41 mouse cellular contexts compared by ENCODE assay signal in genomic region chr1:157110287-157110835, GRCm38 (mm10). TPM values are rescaled to one million over a fixed set of nuclear protein-coding genes. Genes with fewer than 3 reads are reported as not detected.
A peak's percentile ranks its signal among the peaks of the same experiment; 100 is the strongest.
DNase-seq lines count a peak whose midpoint lies in the region; ATAC-seq and TF ChIP-seq lines count a peak whose summit lies in the region.
"Had no signal": no experiment of that assay in that cellular context is flagged by ENCODE, and none has a peak within 500 bp of the region (broad histone marks: within the 10 kb centered on the region; RNA-seq: fewer than 3 reads in every experiment).

No protein-coding gene starts in this region.

- no peaks in the 10 kb centered on the region for H3K36me3 ChIP-seq in embryonic facial prominence, embryonic 13.5 days
- H3K36me3 ChIP-seq in embryonic facial prominence, embryonic 10.5 days (replicated peaks) = no peaks in the 10 kb centered on the region
- H3K36me3 ChIP-seq in limb, embryonic 14.5 days (ENCODE audit: control insufficient read depth, insufficient read depth, low read length) = no peaks in the 10 kb centered on the region
- no peaks in the 10 kb centered on the region for H3K36me3 ChIP-seq in limb, embryonic 10.5 days
- H3K36me3 ChIP-seq in CH12.LX (replicated peaks in 1 of 2; ENCODE audit: control insufficient read depth in 1 of 2, insufficient read depth in 1 of 2, low read length in 1 of 2) = no peaks in the 10 kb centered on the region
- H3K36me3 ChIP-seq: embryonic facial prominence, embryonic 12.5 days; forebrain, embryonic 12.5 days; heart, embryonic 12.5 days; hindbrain, embryonic 12.5 days; limb, embryonic 13.5 days; liver, embryonic 12.5 days; midbrain, embryonic 10.5 days; midbrain, embryonic 15.5 days; neural tube, embryonic 15.5 days had no signal

- H3K4me1 ChIP-seq in embryonic facial prominence, embryonic 13.5 days = peaks cover 4% of the 10 kb centered on the region
- H3K4me1 ChIP-seq in embryonic facial prominence, embryonic 10.5 days = no peaks in the 10 kb centered on the region
- H3K4me1 ChIP-seq in limb, embryonic 14.5 days (ENCODE audit: control insufficient read depth, insufficient read depth, low read length) = no peaks in the 10 kb centered on the region
- H3K4me1 ChIP-seq in limb, embryonic 10.5 days = no peaks in the 10 kb centered on the region
- peaks cover 22 to 39% of the 10 kb centered on the region in 2 experiments for H3K4me1 ChIP-seq in CH12.LX (ENCODE audit: control insufficient read depth in 1 of 2, insufficient read depth in 2 of 2)
- H3K4me1 ChIP-seq: embryonic facial prominence, embryonic 12.5 days; hindbrain, embryonic 12.5 days; limb, embryonic 13.5 days; liver, embryonic 12.5 days; midbrain, embryonic 15.5 days had no signal

- DNase-seq in embryonic facial prominence, embryonic 10.5 days (ENCODE audit: low spot score) = no peak
- peak; percentile 13 for DNase-seq in limb, embryonic 14.5 days (ENCODE audit: low spot score)
- no peak for DNase-seq in limb, embryonic 10.5 days (ENCODE audit: low spot score)
- peak; percentile 16 for DNase-seq in CH12.LX (ENCODE audit: extremely low read depth)
- DNase-seq in induced T-regulatory cell, adult 2 months (ENCODE audit: low read depth) = peak; percentile 28
- DNase-seq: cerebellum, adult 2 months; cerebellum, postnatal 36 days; forebrain, postnatal 0 days; gastrocnemius, postnatal 25 days; heart, adult 18-20 months; heart, postnatal 36 days; kidney, postnatal 14 days; liver, postnatal 0 days; right cerebral cortex, postnatal 25 days; spleen, adult 18-20 months; thymus, adult 2 months; thymus, postnatal 36 days had no signal

- in situ Hi-C loops in CH12.LX (cut with MboI; ENCODE audit: low pct_ligation_motif_present, low pct_unique_long_range_greater_than_20kb, low sequenced_read_pairs) = no loop called here

- no peak overlapping the region for H3K9ac ChIP-seq in embryonic facial prominence, embryonic 13.5 days
- H3K9ac ChIP-seq in limb, embryonic 14.5 days (ENCODE audit: low read depth, low read length, severe bottlenecking) = no peak overlapping the region
- peak overlapping the region; percentile 8; the same call in 1 of the 2 replicates for H3K9ac ChIP-seq in CH12.LX (ENCODE audit: insufficient read depth, low read depth)
- H3K9ac ChIP-seq: embryonic facial prominence, embryonic 12.5 days; forebrain, embryonic 12.5 days; forebrain, postnatal 0 days; heart, embryonic 12.5 days; hindbrain, embryonic 12.5 days; limb, embryonic 13.5 days; liver, embryonic 12.5 days; liver, postnatal 0 days; midbrain, embryonic 15.5 days; neural tube, embryonic 15.5 days had no signal

- TF ChIP-seq CTCF in CH12.LX (conservative IDR thresholded peaks at IDR 0.05 in 1 of 2, IDR thresholded peaks at IDR 0.05 in 1 of 2; ENCODE audit: low read depth in 2 of 2, low read length in 2 of 2) = no peak

- 0 out of 2 replicates have a peak, but pooled peaks have one; percentile 59 for ATAC-seq in embryonic facial prominence, embryonic 13.5 days (ENCODE audit: insufficient number of reproducible peaks, insufficient read depth, low FRiP score, low TSS enrichment, low read depth)
- no peak for ATAC-seq in limb, embryonic 14.5 days (ENCODE audit: low FRiP score, low read depth)
- ATAC-seq in megakaryocyte progenitor cell, adult 5-6 weeks (replicated peaks; ENCODE audit: poor library complexity) = no peak
- ATAC-seq in megakaryocyte-erythroid progenitor cell, adult 5-6 weeks (replicated peaks; ENCODE audit: low FRiP score, low TSS enrichment, poor library complexity, severe bottlenecking) = no peak
- ATAC-seq: forebrain, postnatal 0 days; hindbrain, postnatal 0 days; intestine, postnatal 0 days; liver, embryonic 12.5 days; liver, postnatal 0 days; lung, postnatal 0 days; midbrain, embryonic 15.5 days had no signal

- no peak for TF ChIP-seq POLR2A in limb, embryonic 14.5 days (IDR thresholded peaks at IDR 0.05; ENCODE audit: borderline replicate concordance, extremely low read depth, insufficient read depth, insufficient read length)
- no peak for TF ChIP-seq POLR2A in CH12.LX (IDR thresholded peaks at IDR 0.05; ENCODE audit: low read depth, low read length)

- 72% methylated on average over 6 of the region's 6 CpGs for WGBS in embryonic facial prominence, embryonic 13.5 days
- 74% methylated on average over 6 of the region's 6 CpGs for WGBS in embryonic facial prominence, embryonic 10.5 days
- WGBS in limb, embryonic 14.5 days = 68% methylated on average over 6 of the region's 6 CpGs
- 89% methylated on average over 6 of the region's 6 CpGs for WGBS in limb, embryonic 10.5 days

- no peak overlapping the region for H3K27ac ChIP-seq in embryonic facial prominence, embryonic 13.5 days
- no peak overlapping the region for H3K27ac ChIP-seq in embryonic facial prominence, embryonic 10.5 days (replicated peaks)
- H3K27ac ChIP-seq in limb, embryonic 14.5 days (replicated peaks; ENCODE audit: low read depth, low read length) = no peak overlapping the region
- no peak overlapping the region for H3K27ac ChIP-seq in limb, embryonic 10.5 days
- H3K27ac ChIP-seq in CH12.LX (ENCODE audit: insufficient read depth, low read depth) = peak overlapping the region; percentile 83
- H3K27ac ChIP-seq: embryonic facial prominence, embryonic 12.5 days; forebrain, embryonic 12.5 days; hindbrain, embryonic 12.5 days; hindbrain, postnatal 0 days; limb, embryonic 13.5 days; liver, embryonic 12.5 days; macrophage; midbrain, embryonic 10.5 days; midbrain, embryonic 15.5 days; neural tube, embryonic 15.5 days had no signal

- dilution Hi-C loops in CH12.LX (cut with MboI; ENCODE audit: extremely low pct_ligation_motif_present, extremely low pct_unique_long_range_greater_than_20kb, low sequenced_read_pairs) = no loop called here

- no peaks in the 10 kb centered on the region for H3K27me3 ChIP-seq in embryonic facial prominence, embryonic 13.5 days
- H3K27me3 ChIP-seq in embryonic facial prominence, embryonic 10.5 days (replicated peaks; ENCODE audit: low read depth, poor library complexity, severe bottlenecking) = no peaks in the 10 kb centered on the region
- no peaks in the 10 kb centered on the region for H3K27me3 ChIP-seq in limb, embryonic 14.5 days (ENCODE audit: control insufficient read depth, insufficient read depth, low read length)
- H3K27me3 ChIP-seq in limb, embryonic 10.5 days (ENCODE audit: low read depth, poor library complexity, severe bottlenecking) = no peaks in the 10 kb centered on the region
- no peaks in the 10 kb centered on the region for H3K27me3 ChIP-seq in CH12.LX (replicated peaks)
- H3K27me3 ChIP-seq: embryonic facial prominence, embryonic 12.5 days; forebrain, embryonic 12.5 days; heart, embryonic 12.5 days; hindbrain, embryonic 12.5 days; limb, embryonic 13.5 days; liver, embryonic 12.5 days; midbrain, embryonic 15.5 days; neural tube, embryonic 15.5 days had no signal

- no peak overlapping the region for H3K4me3 ChIP-seq in embryonic facial prominence, embryonic 13.5 days
- no peak overlapping the region for H3K4me3 ChIP-seq in embryonic facial prominence, embryonic 10.5 days
- H3K4me3 ChIP-seq in limb, embryonic 14.5 days (replicated peaks; ENCODE audit: low read length) = no peak overlapping the region
- H3K4me3 ChIP-seq in limb, embryonic 10.5 days = no peak overlapping the region
- no peak overlapping the region for H3K4me3 ChIP-seq in CH12.LX (replicated peaks in 1 of 3; ENCODE audit: low read depth in 2 of 3, low read length in 2 of 3, poor library complexity in 1 of 3)
- H3K4me3 ChIP-seq: embryonic facial prominence, embryonic 12.5 days; forebrain, embryonic 12.5 days; heart, embryonic 12.5 days; hindbrain, embryonic 12.5 days; limb, embryonic 13.5 days; liver, embryonic 12.5 days; midbrain, embryonic 10.5 days; midbrain, embryonic 15.5 days; neural tube, embryonic 15.5 days had no signal

- no peak overlapping the region for H3K4me2 ChIP-seq in embryonic facial prominence, embryonic 13.5 days
- no peak overlapping the region for H3K4me2 ChIP-seq in limb, embryonic 14.5 days (replicated peaks; ENCODE audit: low read depth, low read length, severe bottlenecking)
- H3K4me2 ChIP-seq in CH12.LX (ENCODE audit: insufficient read depth, low read depth, poor library complexity, severe bottlenecking) = peak overlapping the region; percentile 49
- H3K4me2 ChIP-seq: embryonic facial prominence, embryonic 12.5 days; forebrain, embryonic 12.5 days; heart, embryonic 12.5 days; hindbrain, embryonic 12.5 days; limb, embryonic 13.5 days; liver, embryonic 12.5 days; midbrain, embryonic 15.5 days; neural tube, embryonic 15.5 days had no signal

- no peak for TF ChIP-seq EP300 in CH12.LX (IDR thresholded peaks at IDR 0.05; ENCODE audit: low read length)

- no peaks in the 10 kb centered on the region for H3K79me2 ChIP-seq in CH12.LX (replicated peaks; ENCODE audit: control insufficient read depth, extremely low read depth, insufficient read depth, poor library complexity, severe bottlenecking)

- no peak for TF ChIP-seq RAD21 in CH12.LX (IDR thresholded peaks at IDR 0.05; ENCODE audit: low read depth, low read length)

- 0 out of 2 replicates have a peak, but pooled peaks cover 3% of the 10 kb centered on the region for H3K9me3 ChIP-seq in embryonic facial prominence, embryonic 13.5 days
- no peaks in the 10 kb centered on the region for H3K9me3 ChIP-seq in embryonic facial prominence, embryonic 10.5 days
- H3K9me3 ChIP-seq in limb, embryonic 14.5 days (ENCODE audit: control insufficient read depth, low read length) = no peaks in the 10 kb centered on the region
- H3K9me3 ChIP-seq in limb, embryonic 10.5 days (replicated peaks) = no peaks in the 10 kb centered on the region
- peaks cover 4% of the 10 kb centered on the region for H3K9me3 ChIP-seq in CH12.LX (replicated peaks; ENCODE audit: low read length)
- H3K9me3 ChIP-seq: embryonic facial prominence, embryonic 12.5 days; forebrain, embryonic 12.5 days; limb, embryonic 13.5 days; liver, embryonic 12.5 days; midbrain, embryonic 10.5 days; midbrain, embryonic 15.5 days; neural tube, embryonic 15.5 days had no signal

TF ChIP-seq in CH12.LX, 34 proteins besides CTCF, POLR2A, EP300 and RAD21 (continues in another document):
- TF ChIP-seq IRF4 (IDR thresholded peaks at IDR 0.05; ENCODE audit: low read depth, low read length) = peak; percentile 31; the same call in 1 of the 2 replicates

RNA-seq across cellular contexts. Expression of gene Tex35, which starts 1.9 kb away (rescaled TPM):
- not detected in 2 replicates for polyA plus RNA-seq in embryonic facial prominence, embryonic 13.5 days (2015; fragmentation: Nextera tagmentation; extraction: Ambion mirVana)
- polyA plus RNA-seq in embryonic facial prominence, embryonic 10.5 days (2016; fragmentation: Nextera tagmentation; extraction: Ambion mirVana) = not detected in 2 replicates
- not detected in 2 replicates for polyA plus RNA-seq in limb, embryonic 14.5 days (2012; rRNA removed)
- not detected in 2 replicates for polyA plus RNA-seq in limb, embryonic 14.5 days (2014; fragmentation: Nextera tagmentation; extraction: Ambion mirVana)
- not detected in 2 replicates for polyA plus RNA-seq in limb, embryonic 10.5 days (2016; fragmentation: Nextera tagmentation; extraction: Ambion mirVana)
- total RNA-seq in CH12.LX (2012; rRNA removed) (0.55 and 1.3 TPM in 2 replicates), CH12.LX (2014; rRNA removed) (0.87 and 1.2 TPM in 2 replicates)
- 2.9 and 3.3 TPM in 2 replicates for polyA plus RNA-seq in CH12.LX (2012; ENCODE audit: insufficient read length, low read depth)
- not detected in 2 replicates for total RNA-seq in megakaryocyte progenitor cell, adult 5-6 weeks (2015)
- total RNA-seq in megakaryocyte progenitor cell, adult 5-6 weeks (2017) = not detected in 2 replicates
- not detected in 2 replicates for total RNA-seq in megakaryocyte-erythroid progenitor cell, adult 5-6 weeks (2014; fragmentation: Nextera tagmentation)
- total RNA-seq in megakaryocyte-erythroid progenitor cell, adult 5-6 weeks (2017) = not detected in 2 replicates
- total RNA-seq: adrenal gland, postnatal 4 days; ES-E14; forebrain, postnatal 0 days; gastrocnemius, postnatal 25 days; heart, adult 18-20 months; heart, postnatal 36 days; hindbrain, postnatal 0 days; layer of hippocampus, adult 18-20 months; layer of hippocampus, postnatal 10 days; left cerebral cortex, adult 18-20 months; left cerebral cortex, postnatal 25 days had no signal
- polyA plus RNA-seq: cerebellum, adult 2 months; embryonic facial prominence, embryonic 12.5 days; forebrain, embryonic 12.5 days; forebrain, postnatal 0 days; heart, embryonic 12.5 days; hindbrain, embryonic 12.5 days; hindbrain, postnatal 0 days; intestine, postnatal 0 days; kidney, embryonic 14.5 days; limb, embryonic 13.5 days; liver, embryonic 12.5 days; liver, postnatal 0 days; lung, postnatal 0 days; macrophage; midbrain, embryonic 10.5 days; midbrain, embryonic 15.5 days; neural tube, embryonic 15.5 days; stomach, embryonic 16.5 days had no signal

Comparison
In these comparisons a context has a peak if more than half of its experiments do, and no peak if none do; other contexts are left out.
1. DNase-seq: peak in limb, embryonic 14.5 days (single experiment), CH12.LX (single experiment) and induced T-regulatory cell, adult 2 months (single experiment); none in embryonic facial prominence, embryonic 10.5 days (single experiment) and limb, embryonic 10.5 days (single experiment).